Mouse (Mus musculus): Measurements from ENCODE around the gene Rassf3. TPM values are rescaled to one million over a fixed set of nuclear protein-coding genes. Genes with fewer than 3 reads are reported as not detected.

Rassf3 gene
- polyA plus RNA-seq, 1 experiment from 2014 or later: 21.0 TPM

DNA sequence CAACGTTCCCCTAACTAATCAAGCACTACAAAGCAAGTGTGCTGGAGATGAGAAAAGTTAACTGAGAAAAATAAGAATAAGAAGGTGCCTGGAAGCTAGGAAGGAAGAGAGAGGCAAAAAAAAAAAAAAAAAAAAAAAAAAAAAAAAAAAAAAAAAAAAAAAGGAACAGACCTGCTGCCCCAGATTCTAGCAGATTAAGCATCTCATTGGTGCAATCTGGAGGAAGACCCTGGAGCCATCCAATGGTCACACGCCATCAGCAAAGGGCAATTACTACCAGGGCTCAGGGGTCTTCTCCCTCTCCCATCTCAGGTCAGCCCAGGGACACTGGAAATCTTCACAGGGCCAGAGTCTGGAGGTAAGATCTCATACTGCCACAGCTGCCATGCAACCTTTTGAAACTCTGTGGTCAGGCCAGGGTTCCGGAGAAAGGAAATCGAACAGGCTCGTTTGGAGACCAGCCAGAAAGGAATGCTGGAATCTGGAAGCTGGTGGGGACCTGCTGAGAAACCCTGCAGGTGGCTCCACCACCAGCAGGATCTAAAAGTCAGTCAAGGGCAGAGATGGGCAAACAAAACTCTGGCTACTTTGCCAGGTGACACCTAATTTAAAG is 49.6 kb downstream of the Rassf3 start:
- Histone ChIP-seq H3K27ac (ENCODE audit: low read depth) (peak overlapping the region; percentile 65; the same call in 1 of the 2 replicates), H3K4me1 (ENCODE audit: insufficient read depth) (peaks cover 55% of the 10 kb centered on the region), H3K36me3 (ENCODE audit: insufficient read depth) (no peaks in the 10 kb centered on the region), H3K9me3 (ENCODE audit: low read depth, low read length) (no peaks in the 10 kb centered on the region), H3K4me2 (no peak overlapping the region), H3K27me3 (ENCODE audit: insufficient read depth, low read length) (no peaks in the 10 kb centered on the region), H3K9ac (no peak overlapping the region), H3K4me3 (ENCODE audit: low read depth, low read length) (no peak overlapping the region)
- DNase-seq (peak; percentile 78), ATAC-seq (ENCODE audit: insufficient read depth) (no peak)
- 19% methylated on average over 5 of the region's 5 CpGs for WGBS
- no peak for TF ChIP-seq CTCF (IDR thresholded peaks at IDR 0.05; ENCODE audit: low read depth)

DNA sequence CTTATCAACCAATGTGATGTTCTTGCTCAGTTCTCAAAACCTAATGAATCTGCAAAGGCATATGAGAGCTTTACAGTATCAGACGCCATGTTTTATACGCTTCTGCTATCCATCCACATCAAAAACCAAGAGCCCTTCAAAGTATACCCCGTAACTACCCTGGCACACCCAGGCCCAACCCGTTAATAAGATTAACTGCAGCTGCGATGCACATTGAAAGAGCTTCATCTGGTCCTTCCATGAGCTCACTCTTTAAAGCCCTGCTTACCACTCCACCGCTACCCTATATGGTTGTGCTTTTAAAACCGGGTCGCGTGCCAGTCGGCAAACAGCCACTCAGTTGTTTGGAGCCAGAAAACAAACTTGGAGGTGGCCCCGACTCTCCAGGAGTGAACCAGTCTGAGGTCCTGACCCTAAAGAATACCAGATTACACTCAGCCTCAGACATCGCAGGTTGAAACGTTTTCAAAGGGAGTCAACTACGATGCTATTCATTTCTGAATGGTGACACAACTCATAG is 50.6 kb downstream of the Rassf3 start:
- WGBS: 65% methylated on average over 14 of the region's 14 CpGs
- Histone ChIP-seq H3K27me3 (ENCODE audit: insufficient read depth, low read length) (no peaks in the 10 kb centered on the region), H3K9ac (no peak overlapping the region), H3K36me3 (ENCODE audit: insufficient read depth) (no peaks in the 10 kb centered on the region), H3K27ac (ENCODE audit: low read depth) (peak overlapping the region; percentile 10; the same call in 1 of the 2 replicates), H3K4me3 (ENCODE audit: low read depth, low read length) (no peak overlapping the region), H3K4me1 (ENCODE audit: insufficient read depth) (peaks cover 49% of the 10 kb centered on the region), H3K9me3 (ENCODE audit: low read depth, low read length) (no peaks in the 10 kb centered on the region), H3K4me2 (no peak overlapping the region)
- ATAC-seq (ENCODE audit: insufficient read depth) (no peak), DNase-seq (no peak)
- no peak for TF ChIP-seq CTCF (IDR thresholded peaks at IDR 0.05; ENCODE audit: low read depth)

GRCm38 (mm10) chr10:121425079-121425478 is 51.1 kb downstream of the Rassf3 start:
- Histone ChIP-seq H3K4me1 (ENCODE audit: insufficient read depth) (peaks cover 46% of the 10 kb centered on the region), H3K27ac (ENCODE audit: low read depth) (no peak overlapping the region), H3K9me3 (ENCODE audit: low read depth, low read length) (no peaks in the 10 kb centered on the region), H3K4me3 (ENCODE audit: low read depth, low read length) (no peak overlapping the region), H3K4me2 (no peak overlapping the region), H3K27me3 (ENCODE audit: insufficient read depth, low read length) (no peaks in the 10 kb centered on the region), H3K36me3 (ENCODE audit: insufficient read depth) (no peaks in the 10 kb centered on the region), H3K9ac (no peak overlapping the region)
- TF ChIP-seq CTCF (IDR thresholded peaks at IDR 0.05; ENCODE audit: low read depth): no peak
- ATAC-seq (ENCODE audit: insufficient read depth): no peak
- no peak for DNase-seq
- WGBS: 79% methylated on average over 5 of the region's 5 CpGs

DNA sequence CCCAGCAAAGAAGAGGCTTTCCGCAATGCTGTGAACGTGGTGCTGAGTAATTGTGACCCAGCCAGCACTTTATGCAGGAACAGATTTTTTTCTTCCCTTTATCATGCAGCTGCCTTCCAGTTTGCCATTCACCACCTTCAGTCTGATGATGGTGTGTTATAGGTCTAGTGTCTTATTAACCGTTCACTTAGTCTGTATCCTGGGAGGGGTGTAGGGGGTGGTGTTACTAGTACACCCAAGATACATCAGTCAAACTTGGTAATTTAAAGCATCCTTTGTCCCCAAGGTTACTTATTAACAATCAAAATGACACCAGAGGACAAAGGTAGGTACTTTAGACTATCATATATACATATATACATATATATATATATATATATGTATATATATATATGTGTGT is 51.7 kb downstream of the Rassf3 start:
- H3K36me3 ChIP-seq (ENCODE audit: insufficient read depth): no peaks in the 10 kb centered on the region
- H3K4me1 ChIP-seq (ENCODE audit: insufficient read depth): peaks cover 40% of the 10 kb centered on the region
- no peak overlapping the region for H3K9ac ChIP-seq
- no peak overlapping the region for H3K27ac ChIP-seq (ENCODE audit: low read depth)
- H3K9me3 ChIP-seq (ENCODE audit: low read depth, low read length): no peaks in the 10 kb centered on the region
- 69% methylated on average over 3 of the region's 3 CpGs for WGBS
- no peak overlapping the region for H3K4me3 ChIP-seq (ENCODE audit: low read depth, low read length)
- ATAC-seq (ENCODE audit: insufficient read depth): no peak
- DNase-seq: no peak
- TF ChIP-seq CTCF (IDR thresholded peaks at IDR 0.05; ENCODE audit: low read depth): no peak
- H3K4me2 ChIP-seq: no peak overlapping the region
- no peaks in the 10 kb centered on the region for H3K27me3 ChIP-seq (ENCODE audit: insufficient read depth, low read length)

GRCm38 (mm10) chr10:121423541-121424349 is 52.4 kb downstream of the Rassf3 start:
- Histone ChIP-seq H3K36me3 (ENCODE audit: insufficient read depth) (no peaks in the 10 kb centered on the region), H3K4me3 (ENCODE audit: low read depth, low read length) (no peak overlapping the region), H3K9me3 (ENCODE audit: low read depth, low read length) (no peaks in the 10 kb centered on the region), H3K27me3 (ENCODE audit: insufficient read depth, low read length) (no peaks in the 10 kb centered on the region), H3K4me1 (ENCODE audit: insufficient read depth) (peaks cover 35% of the 10 kb centered on the region), H3K27ac (ENCODE audit: low read depth) (no peak overlapping the region), H3K9ac (no peak overlapping the region), H3K4me2 (no peak overlapping the region)
- WGBS: 71% methylated on average over 16 of the region's 16 CpGs
- no peak for ATAC-seq (ENCODE audit: insufficient read depth)
- DNase-seq: no peak
- TF ChIP-seq CTCF (IDR thresholded peaks at IDR 0.05; ENCODE audit: low read depth): no peak

- no peak overlapping the region for H3K27ac ChIP-seq (ENCODE audit: low read depth)
These were observed 53.9 kb downstream of the Rassf3 start for GRCm38 (mm10) chr10:121422294-121422693.

GRCm38 (mm10) chr10:121421657-121422290 is 54.4 kb downstream of the Rassf3 start:
- ATAC-seq (ENCODE audit: insufficient read depth): no peak
- no peak for TF ChIP-seq CTCF (IDR thresholded peaks at IDR 0.05; ENCODE audit: low read depth)
- Histone ChIP-seq H3K4me1 (ENCODE audit: insufficient read depth) (peaks cover 24% of the 10 kb centered on the region), H3K36me3 (ENCODE audit: insufficient read depth) (0 out of 2 replicates have a peak, but pooled peaks cover under 1% of the 10 kb centered on the region), H3K9me3 (ENCODE audit: low read depth, low read length) (no peaks in the 10 kb centered on the region), H3K4me3 (ENCODE audit: low read depth, low read length) (no peak overlapping the region), H3K9ac (no peak overlapping the region), H3K4me2 (no peak overlapping the region), H3K27ac (ENCODE audit: low read depth) (no peak overlapping the region), H3K27me3 (ENCODE audit: insufficient read depth, low read length) (no peaks in the 10 kb centered on the region)
- DNase-seq: no peak
- WGBS: 91% methylated on average over 11 of the region's 11 CpGs

More at GRCm38 (mm10) chr10:121422294-121422693, 53.9 kb downstream of the Rassf3 start:
- Histone ChIP-seq H3K9me3 (ENCODE audit: low read depth, low read length) (no peaks in the 10 kb centered on the region), H3K4me3 (ENCODE audit: low read depth, low read length) (no peak overlapping the region), H3K4me1 (ENCODE audit: insufficient read depth) (peaks cover 25% of the 10 kb centered on the region), H3K9ac (no peak overlapping the region), H3K4me2 (no peak overlapping the region), H3K36me3 (ENCODE audit: insufficient read depth) (no peaks in the 10 kb centered on the region), H3K27me3 (ENCODE audit: insufficient read depth, low read length) (no peaks in the 10 kb centered on the region)
- ATAC-seq (ENCODE audit: insufficient read depth) (no peak), DNase-seq (no peak)
- WGBS: 86% methylated on average over 6 of the region's 6 CpGs
- no peak for TF ChIP-seq CTCF (IDR thresholded peaks at IDR 0.05; ENCODE audit: low read depth)

Data from lung, embryonic 14.5 days (tissue).